Mouse (Mus musculus): Measurements from ENCODE around the gene Hmx3. TPM values are rescaled to one million over a fixed set of nuclear protein-coding genes. Genes with fewer than 3 reads are reported as not detected.

Hmx3 gene
- total RNA-seq (2021) = not detected
- long read RNA-seq, experiment 1 = 0 reads
- long read RNA-seq, experiment 2 = 0 reads

- intact Hi-C loops (cut with DNase I; ENCODE audit: low total_unique reads) = no loop called here
- no peak for DNase-seq
These were observed at the start of gene Hmx3 for GRCm38 (mm10) chr7:131542115-131542871. Hmx3 (plus strand) TSS chr7:131542867.

GRCm38 (mm10) chr7:131503739-131504138, 38.9 kb upstream of the Hmx3 start:
- intact Hi-C loops (cut with DNase I; ENCODE audit: low total_unique reads) = no loop called here
- no peak for DNase-seq

- peak; percentile 85 for DNase-seq
- intact Hi-C loops (cut with DNase I; ENCODE audit: low total_unique reads) = loop anchor here (5.0 kb wide), 1 partner anchor 342 kb away; no protein-coding TSS in a partner anchor
These were observed 2.7 kb upstream of the Hmx3 start for GRCm38 (mm10) chr7:131539979-131540378.

- no peak for DNase-seq
- intact Hi-C loops (cut with DNase I; ENCODE audit: low total_unique reads) = no loop called here
These were observed 1.2 kb upstream of the Hmx3 start for GRCm38 (mm10) chr7:131541184-131542114.

GRCm38 (mm10) chr7:131542872-131543622, 380 bp downstream of the Hmx3 start:
- no peak for DNase-seq

GRCm38 (mm10) chr7:131543623-131544481, 1.2 kb downstream of the Hmx3 start:
- DNase-seq = no peak
- intact Hi-C loops (cut with DNase I; ENCODE audit: low total_unique reads) = no loop called here

More at GRCm38 (mm10) chr7:131542872-131543622, 380 bp downstream of the Hmx3 start:
- intact Hi-C loops (cut with DNase I; ENCODE audit: low total_unique reads) = no loop called here

- no peak for DNase-seq
- intact Hi-C loops (cut with DNase I; ENCODE audit: low total_unique reads) = no loop called here
These were observed 2.2 kb downstream of the Hmx3 start for GRCm38 (mm10) chr7:131544871-131545270.

- intact Hi-C loops (cut with DNase I; ENCODE audit: low total_unique reads) = no loop called here
- DNase-seq = no peak
These were observed 3.2 kb downstream of the Hmx3 start for GRCm38 (mm10) chr7:131545701-131546385.

- no peak for DNase-seq
- intact Hi-C loops (cut with DNase I; ENCODE audit: low total_unique reads) = no loop called here
These were observed 3.8 kb downstream of the Hmx3 start for GRCm38 (mm10) chr7:131546423-131546822.

GRCm38 (mm10) chr7:131547481-131547880, 4.8 kb downstream of the Hmx3 start:
- no peak for DNase-seq
- intact Hi-C loops (cut with DNase I; ENCODE audit: low total_unique reads) = no loop called here

- no peak for DNase-seq
- intact Hi-C loops (cut with DNase I; ENCODE audit: low total_unique reads) = no loop called here
These were observed 5.8 kb downstream of the Hmx3 start, which contains the start of gene Hmx2 for GRCm38 (mm10) chr7:131548473-131548872. Hmx2 (plus strand) TSS chr7:131548773.

GRCm38 (mm10) chr7:131551471-131551870, 8.8 kb downstream of the Hmx3 start:
- intact Hi-C loops (cut with DNase I; ENCODE audit: low total_unique reads) = no loop called here

GRCm38 (mm10) chr7:131551931-131552741, 9.5 kb downstream of the Hmx3 start:
- DNase-seq = no peak
- intact Hi-C loops (cut with DNase I; ENCODE audit: low total_unique reads) = no loop called here

More at GRCm38 (mm10) chr7:131551471-131551870, 8.8 kb downstream of the Hmx3 start:
- DNase-seq = no peak

- DNase-seq = no peak
- intact Hi-C loops (cut with DNase I; ENCODE audit: low total_unique reads) = no loop called here
These were observed 10.1 kb downstream of the Hmx3 start for GRCm38 (mm10) chr7:131552781-131553180.

GRCm38 (mm10) chr7:131553771-131554175, 11.1 kb downstream of the Hmx3 start:
- intact Hi-C loops (cut with DNase I; ENCODE audit: low total_unique reads) = no loop called here

GRCm38 (mm10) chr7:131554341-131555180, 11.9 kb downstream of the Hmx3 start:
- intact Hi-C loops (cut with DNase I; ENCODE audit: low total_unique reads) = no loop called here
- DNase-seq = no peak

More at GRCm38 (mm10) chr7:131553771-131554175, 11.1 kb downstream of the Hmx3 start:
- DNase-seq = peak; percentile 23

Data from gastrocnemius, postnatal 14 days (tissue).